Mouse (Mus musculus): ENCODE data around the gene Npas3. TPM values are rescaled to one million over a fixed set of nuclear protein-coding genes. Genes with fewer than 3 reads are reported as not detected.

The Npas3 gene
- polyA plus RNA-seq, 1 experiment = 0.04 TPM

GRCm38 (mm10) chr12:53292508-53293300 lies 44.2 kb downstream of the Npas3 start:
- Histone ChIP-seq H3K4me3 (ENCODE audit: control insufficient read depth, insufficient read depth, low read length) (no peak overlapping the region), H3K27me3 (ENCODE audit: control insufficient read depth, insufficient read depth, low read length) (no peaks in the 10 kb centered on the region), H3K36me3 (ENCODE audit: control insufficient read depth, insufficient read depth, low read length) (no peaks in the 10 kb centered on the region), H3K27ac (ENCODE audit: control insufficient read depth, insufficient read depth, low read length) (no peak overlapping the region), H3K4me1 (replicated peaks; ENCODE audit: control insufficient read depth, insufficient read depth, low read length) (no peaks in the 10 kb centered on the region)
- TF ChIP-seq CTCF (IDR thresholded peaks at IDR 0.05; ENCODE audit: borderline replicate concordance, control insufficient read depth, extremely low read depth, insufficient read depth, low read length, poor library complexity) (no peak), POLR2A (IDR thresholded peaks at IDR 0.05; ENCODE audit: control insufficient read depth, extremely low read depth, insufficient read depth, low read length, poor library complexity) (no peak)
- no peak for DNase-seq
- WGBS = 91% methylated on average over 17 of the region's 17 CpGs

GRCm38 (mm10) chr12:53294011-53294410 lies 45.5 kb downstream of the Npas3 start:
- TF ChIP-seq CTCF (IDR thresholded peaks at IDR 0.05; ENCODE audit: borderline replicate concordance, control insufficient read depth, extremely low read depth, insufficient read depth, low read length, poor library complexity) (no peak), POLR2A (IDR thresholded peaks at IDR 0.05; ENCODE audit: control insufficient read depth, extremely low read depth, insufficient read depth, low read length, poor library complexity) (no peak)
- no peak overlapping the region for H3K27ac ChIP-seq (ENCODE audit: control insufficient read depth, insufficient read depth, low read length)
- WGBS = 98% methylated on average over 7 of the region's 7 CpGs
- H3K4me1 ChIP-seq (replicated peaks; ENCODE audit: control insufficient read depth, insufficient read depth, low read length) = no peaks in the 10 kb centered on the region
- DNase-seq = no peak
- H3K4me3 ChIP-seq (ENCODE audit: control insufficient read depth, insufficient read depth, low read length) = no peak overlapping the region
- no peaks in the 10 kb centered on the region for H3K27me3 ChIP-seq (ENCODE audit: control insufficient read depth, insufficient read depth, low read length)
- no peaks in the 10 kb centered on the region for H3K36me3 ChIP-seq (ENCODE audit: control insufficient read depth, insufficient read depth, low read length)

GRCm38 (mm10) chr12:53295747-53296146 lies 47.3 kb downstream of the Npas3 start:
- WGBS = 22% methylated on average over 7 of the region's 7 CpGs
- no peak for DNase-seq
- no peak overlapping the region for H3K27ac ChIP-seq (ENCODE audit: control insufficient read depth, insufficient read depth, low read length)
- TF ChIP-seq POLR2A (IDR thresholded peaks at IDR 0.05; ENCODE audit: control insufficient read depth, extremely low read depth, insufficient read depth, low read length, poor library complexity) (no peak), CTCF (IDR thresholded peaks at IDR 0.05; ENCODE audit: borderline replicate concordance, control insufficient read depth, extremely low read depth, insufficient read depth, low read length, poor library complexity) (no peak)
- no peaks in the 10 kb centered on the region for H3K27me3 ChIP-seq (ENCODE audit: control insufficient read depth, insufficient read depth, low read length)
- H3K36me3 ChIP-seq (ENCODE audit: control insufficient read depth, insufficient read depth, low read length) = no peaks in the 10 kb centered on the region
- no peak overlapping the region for H3K4me3 ChIP-seq (ENCODE audit: control insufficient read depth, insufficient read depth, low read length)
- H3K4me1 ChIP-seq (replicated peaks; ENCODE audit: control insufficient read depth, insufficient read depth, low read length) = no peaks in the 10 kb centered on the region

GRCm38 (mm10) chr12:53297946-53298840 lies 49.7 kb downstream of the Npas3 start:
- WGBS = 76% methylated on average over 16 of the region's 16 CpGs
- no peak for TF ChIP-seq POLR2A (IDR thresholded peaks at IDR 0.05; ENCODE audit: control insufficient read depth, extremely low read depth, insufficient read depth, low read length, poor library complexity)
- TF ChIP-seq CTCF (IDR thresholded peaks at IDR 0.05; ENCODE audit: borderline replicate concordance, control insufficient read depth, extremely low read depth, insufficient read depth, low read length, poor library complexity) = no peak
- Histone ChIP-seq H3K4me3 (ENCODE audit: control insufficient read depth, insufficient read depth, low read length) (no peak overlapping the region), H3K27me3 (ENCODE audit: control insufficient read depth, insufficient read depth, low read length) (no peaks in the 10 kb centered on the region), H3K4me1 (replicated peaks; ENCODE audit: control insufficient read depth, insufficient read depth, low read length) (no peaks in the 10 kb centered on the region), H3K36me3 (ENCODE audit: control insufficient read depth, insufficient read depth, low read length) (no peaks in the 10 kb centered on the region), H3K27ac (ENCODE audit: control insufficient read depth, insufficient read depth, low read length) (no peak overlapping the region)
- no peak for DNase-seq

GRCm38 (mm10) chr12:53300964-53301363 lies 52.5 kb downstream of the Npas3 start:
- TF ChIP-seq CTCF (IDR thresholded peaks at IDR 0.05; ENCODE audit: borderline replicate concordance, control insufficient read depth, extremely low read depth, insufficient read depth, low read length, poor library complexity) (no peak), POLR2A (IDR thresholded peaks at IDR 0.05; ENCODE audit: control insufficient read depth, extremely low read depth, insufficient read depth, low read length, poor library complexity) (no peak)
- Histone ChIP-seq H3K36me3 (ENCODE audit: control insufficient read depth, insufficient read depth, low read length) (no peaks in the 10 kb centered on the region), H3K4me1 (replicated peaks; ENCODE audit: control insufficient read depth, insufficient read depth, low read length) (no peaks in the 10 kb centered on the region), H3K27ac (ENCODE audit: control insufficient read depth, insufficient read depth, low read length) (no peak overlapping the region), H3K27me3 (ENCODE audit: control insufficient read depth, insufficient read depth, low read length) (no peaks in the 10 kb centered on the region), H3K4me3 (ENCODE audit: control insufficient read depth, insufficient read depth, low read length) (no peak overlapping the region)
- DNase-seq = no peak
- 53% methylated on average over 2 of the region's 2 CpGs for WGBS

- H3K4me1 ChIP-seq (replicated peaks; ENCODE audit: control insufficient read depth, insufficient read depth, low read length) = no peaks in the 10 kb centered on the region
- 92% methylated on average over 3 of the region's 3 CpGs for WGBS
- no peak for DNase-seq
- H3K27ac ChIP-seq (ENCODE audit: control insufficient read depth, insufficient read depth, low read length) = no peak overlapping the region
- H3K36me3 ChIP-seq (ENCODE audit: control insufficient read depth, insufficient read depth, low read length) = no peaks in the 10 kb centered on the region
- no peaks in the 10 kb centered on the region for H3K27me3 ChIP-seq (ENCODE audit: control insufficient read depth, insufficient read depth, low read length)
- no peak overlapping the region for H3K4me3 ChIP-seq (ENCODE audit: control insufficient read depth, insufficient read depth, low read length)
- no peak for TF ChIP-seq CTCF (IDR thresholded peaks at IDR 0.05; ENCODE audit: borderline replicate concordance, control insufficient read depth, extremely low read depth, insufficient read depth, low read length, poor library complexity)
- no peak for TF ChIP-seq POLR2A (IDR thresholded peaks at IDR 0.05; ENCODE audit: control insufficient read depth, extremely low read depth, insufficient read depth, low read length, poor library complexity)
These were observed 53.7 kb downstream of the Npas3 start for GRCm38 (mm10) chr12:53302129-53302528.
